Mouse (Mus musculus) embryonic facial prominence, embryonic 10.5 days (tissue): Measurements from ENCODE around the gene Peli2. TPM values are rescaled to one million over a fixed set of nuclear protein-coding genes. Genes with fewer than 3 reads are reported as not detected.

ENCODE experiments used
- DNase-seq: peaks from one replicate; pipeline ENCODE4 v3.0.0-alpha.2; 2017; ENCODE audit warnings: low spot score
- H3K27ac ChIP-seq: fragments of 300-500 bp; sonication (generic); replicated peaks from 2 replicates; pipeline ENCODE4 v1.5.1; 2016; ENCODE audit warnings: mild to moderate bottlenecking
- H3K27me3 ChIP-seq: fragments of 300-500 bp; sonication (generic); replicated peaks from 2 replicates; pipeline ENCODE4 v1.6.1; 2016; ENCODE audit warnings: low read depth, mild to moderate bottlenecking; ENCODE audit not compliant: poor library complexity, severe bottlenecking
- H3K36me3 ChIP-seq: fragments of 300-500 bp; sonication (generic); replicated peaks from 2 replicates; pipeline ENCODE4 v1.6.1; 2016; ENCODE audit warnings: mild to moderate bottlenecking, moderate library complexity
- H3K4me1 ChIP-seq: fragments of 300-500 bp; sonication (generic); 2 replicates; pipeline ENCODE4 v1.6.1; 2016
- H3K4me3 ChIP-seq: fragments of 300-500 bp; sonication (generic); 2 replicates; pipeline ENCODE4 v1.5.1; 2016; ENCODE audit warnings: mild to moderate bottlenecking, moderate library complexity
- H3K9me3 ChIP-seq: fragments of 300-500 bp; sonication (generic); 2 replicates; pipeline ENCODE4 v1.6.1; 2016; ENCODE audit warnings: mild to moderate bottlenecking
- WGBS: fragments of 180-500 bp; shearing (Covaris S2); methylation state at CpG from one replicate; pipeline ENCODE4 v1.1.7; 2016; 5-methylcytosine and 5-hydroxymethylcytosine counted together
- polyA plus RNA-seq: library from polyadenylated mRNA; unstranded; fragments of >200 nt; fragmentation: Nextera tagmentation; extraction: Ambion mirVana; gene quantifications from 2 replicates; pipeline ENCODE4 v1.2.1, GENCODE M21; 2016

Peli2 gene
- polyA plus RNA-seq, 1 experiment from 2014 or later = 8.0 TPM

DNA sequence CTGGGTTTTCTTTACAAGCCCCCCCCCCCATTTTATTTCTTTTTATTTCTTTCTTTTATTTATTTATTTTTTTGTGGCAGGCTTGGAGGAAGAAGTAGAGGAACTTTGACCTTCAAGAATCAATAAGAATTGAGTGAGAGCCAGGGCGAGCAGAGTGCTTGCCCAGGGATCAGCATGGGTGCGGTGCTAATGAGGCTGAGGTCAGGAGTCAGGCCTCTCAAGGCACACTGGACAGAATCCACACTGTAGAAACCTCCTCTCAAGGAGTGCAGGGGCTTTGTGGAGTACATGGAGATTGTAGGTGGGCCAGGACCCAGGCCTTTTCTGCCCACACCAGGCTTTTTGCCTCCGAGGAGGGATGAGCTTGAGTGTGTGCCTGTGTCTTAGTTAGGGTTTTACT lies 38.8 kb downstream of the Peli2 start:
- H3K4me3 ChIP-seq = no peak overlapping the region
- no peak for DNase-seq
- peaks cover 19% of the 10 kb centered on the region for H3K36me3 ChIP-seq
- peaks cover 50% of the 10 kb centered on the region for H3K4me1 ChIP-seq
- 45% methylated on average over 3 of the region's 3 CpGs for WGBS
- H3K27me3 ChIP-seq = no peaks in the 10 kb centered on the region
- 0 out of 2 replicates have a peak, but pooled peaks cover 9% of the 10 kb centered on the region for H3K9me3 ChIP-seq
- H3K27ac ChIP-seq = no peak overlapping the region

DNA sequence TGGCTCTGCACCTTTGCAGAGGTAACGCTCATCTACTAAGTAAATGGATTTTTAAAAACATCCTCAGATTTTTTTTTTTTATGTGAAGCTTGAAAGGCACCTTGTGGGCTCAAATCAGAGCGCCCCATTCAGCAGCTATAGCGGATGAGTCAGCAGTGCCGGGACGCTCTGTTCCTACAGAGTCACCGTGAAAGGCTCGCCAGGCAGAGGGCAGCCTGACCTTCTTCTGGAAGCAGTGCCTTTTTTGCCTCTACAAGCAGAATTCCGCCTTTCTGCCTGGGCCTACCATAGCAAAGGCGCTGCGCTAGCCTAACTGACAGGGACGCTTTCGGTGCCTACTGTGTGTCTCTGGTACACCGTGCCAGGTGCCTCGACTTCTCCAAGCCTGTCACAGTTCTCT lies 41.8 kb downstream of the Peli2 start:
- no peak for DNase-seq
- WGBS = 90% methylated on average over 14 of the region's 14 CpGs
- Histone ChIP-seq H3K9me3 (0 out of 2 replicates have a peak, but pooled peaks cover 9% of the 10 kb centered on the region), H3K36me3 (peaks cover 19% of the 10 kb centered on the region), H3K4me1 (peaks cover 48% of the 10 kb centered on the region), H3K4me3 (no peak overlapping the region), H3K27me3 (no peaks in the 10 kb centered on the region), H3K27ac (no peak overlapping the region)

DNA sequence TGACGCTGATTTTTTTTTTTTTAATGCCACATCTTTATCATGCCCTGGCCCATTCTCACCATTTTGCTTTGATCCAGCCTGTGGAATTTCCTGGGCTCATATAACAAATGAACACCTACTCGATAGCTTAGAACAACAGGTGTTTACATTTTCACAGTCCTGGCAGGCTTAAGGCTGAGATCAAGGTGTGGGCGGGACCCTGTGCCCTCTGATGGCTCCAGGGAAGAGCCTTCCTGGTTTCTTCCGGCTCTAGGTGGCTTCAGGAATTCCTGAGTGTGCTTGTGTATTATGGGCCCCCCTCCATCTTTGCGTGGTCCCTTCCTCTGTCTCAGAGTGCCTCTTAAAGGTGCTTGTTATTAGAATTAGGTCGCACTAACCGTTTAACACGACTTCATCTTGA lies 44.3 kb downstream of the Peli2 start:
- whole genome bisulfite sequencing = 61% methylated on average over 8 of the region's 8 CpGs
- Histone ChIP-seq H3K27ac (no peak overlapping the region; the same call in 1 of the 2 replicates), H3K4me1 (peaks cover 39% of the 10 kb centered on the region), H3K27me3 (no peaks in the 10 kb centered on the region), H3K36me3 (peaks cover 23% of the 10 kb centered on the region), H3K4me3 (no peak overlapping the region), H3K9me3 (0 out of 2 replicates have a peak, but pooled peaks cover 9% of the 10 kb centered on the region)
- no peak for DNase-seq

DNA sequence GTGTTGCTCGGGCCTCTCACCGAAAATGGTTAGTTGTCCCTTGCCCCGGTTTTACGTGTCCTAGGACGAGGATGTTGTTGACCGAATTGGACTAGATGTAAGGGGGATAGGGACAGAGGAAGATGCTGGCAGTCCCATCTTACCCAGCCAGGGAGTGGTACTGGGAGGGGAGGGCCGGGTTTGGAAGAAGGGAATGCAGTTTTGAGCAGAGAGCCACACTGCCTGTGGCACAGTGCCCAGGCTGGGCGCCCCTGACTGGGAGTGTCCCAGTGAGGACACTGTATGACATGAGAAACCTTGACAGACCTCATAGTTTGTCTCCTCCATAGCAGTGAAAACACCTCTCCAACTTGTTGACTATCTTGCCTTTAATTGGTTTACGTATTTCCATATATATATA lies 45.8 kb downstream of the Peli2 start:
- DNase-seq = no peak
- Histone ChIP-seq H3K36me3 (peaks cover 8% of the 10 kb centered on the region; the same call in 1 of the 2 replicates), H3K4me1 (peaks cover 46% of the 10 kb centered on the region), H3K27me3 (no peaks in the 10 kb centered on the region), H3K9me3 (no peaks in the 10 kb centered on the region), H3K27ac (no peak overlapping the region), H3K4me3 (no peak overlapping the region)
- WGBS = 90% methylated on average over 9 of the region's 9 CpGs

DNA sequence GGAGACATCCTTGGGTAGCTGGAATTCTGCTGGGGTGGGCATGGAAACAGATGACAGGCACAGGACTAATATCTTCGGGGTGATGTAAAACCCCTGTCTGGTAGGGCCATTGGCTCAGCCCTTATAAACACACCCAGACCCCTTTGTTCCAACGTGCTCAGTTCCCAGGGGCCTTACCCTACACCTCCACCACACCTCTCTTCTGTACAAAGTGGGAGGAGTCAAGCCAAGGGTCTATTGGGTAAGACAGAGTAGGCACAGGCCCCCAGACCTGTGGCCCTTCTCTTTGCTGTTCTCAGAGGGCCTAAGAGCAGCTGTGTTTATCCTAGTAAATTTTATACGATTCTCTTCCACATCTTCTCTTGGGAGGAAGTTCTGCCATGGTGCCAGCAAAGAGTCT lies 46.4 kb downstream of the Peli2 start:
- Histone ChIP-seq H3K4me3 (no peak overlapping the region), H3K36me3 (peaks cover 4% of the 10 kb centered on the region; the same call in 1 of the 2 replicates), H3K9me3 (no peaks in the 10 kb centered on the region), H3K4me1 (peaks cover 51% of the 10 kb centered on the region), H3K27ac (no peak overlapping the region), H3K27me3 (no peaks in the 10 kb centered on the region)
- no peak for DNase-seq
- WGBS = 62% methylated on average over 3 of the region's 3 CpGs

DNA sequence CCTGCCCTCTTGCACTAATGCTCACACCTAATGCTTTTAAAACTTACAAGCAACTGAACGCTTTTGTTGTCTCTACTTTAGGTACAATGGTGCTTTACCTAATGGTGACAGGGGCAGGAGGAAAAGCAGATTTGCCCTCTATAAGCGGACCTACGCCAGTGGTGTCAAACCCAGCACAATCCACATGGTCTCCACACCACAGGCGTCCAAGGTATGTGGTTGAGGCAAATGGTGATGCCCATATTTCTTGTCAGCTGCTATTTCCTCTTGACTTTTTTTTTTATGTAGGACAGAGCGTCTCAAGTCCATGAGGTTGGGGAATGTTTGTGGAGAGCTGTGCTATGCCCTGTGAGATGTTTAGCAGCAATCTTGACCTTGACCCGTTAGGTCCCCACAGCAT lies 47.5 kb downstream of the Peli2 start:
- peaks cover 4% of the 10 kb centered on the region; the same call in 1 of the 2 replicates for H3K36me3 ChIP-seq
- no peak overlapping the region for H3K27ac ChIP-seq
- DNase-seq = no peak
- no peak overlapping the region for H3K4me3 ChIP-seq
- H3K4me1 ChIP-seq = peaks cover 52% of the 10 kb centered on the region
- 83% methylated on average over 6 of the region's 6 CpGs for WGBS
- H3K9me3 ChIP-seq = no peaks in the 10 kb centered on the region
- no peaks in the 10 kb centered on the region for H3K27me3 ChIP-seq

DNA sequence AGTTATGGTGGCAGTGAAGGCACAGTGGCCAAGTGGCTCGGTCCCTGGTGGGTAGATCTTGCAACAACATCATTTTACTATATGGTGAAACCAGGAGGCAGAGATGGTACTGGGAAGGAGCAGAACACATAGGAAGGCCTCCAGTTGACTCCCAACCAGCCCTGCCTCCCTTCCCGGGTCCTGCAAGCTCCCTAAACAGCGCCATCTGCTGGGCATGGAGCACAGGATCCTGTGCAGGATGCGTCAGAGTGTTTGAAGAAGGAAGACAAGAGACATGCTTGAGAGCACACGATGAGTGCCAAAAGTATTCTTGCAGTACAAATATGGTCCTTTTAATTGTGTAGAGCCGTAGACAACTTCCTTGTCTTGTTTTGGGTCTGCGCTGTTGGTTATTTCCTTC lies 49.3 kb downstream of the Peli2 start:
- no peak overlapping the region for H3K27ac ChIP-seq
- 56% methylated on average over 7 of the region's 7 CpGs for WGBS
- H3K9me3 ChIP-seq = no peaks in the 10 kb centered on the region
- DNase-seq = peak; percentile 76
- H3K27me3 ChIP-seq = no peaks in the 10 kb centered on the region
- H3K4me3 ChIP-seq = no peak overlapping the region
- peaks cover 34% of the 10 kb centered on the region for H3K4me1 ChIP-seq
- peaks cover 4% of the 10 kb centered on the region; the same call in 1 of the 2 replicates for H3K36me3 ChIP-seq

DNA sequence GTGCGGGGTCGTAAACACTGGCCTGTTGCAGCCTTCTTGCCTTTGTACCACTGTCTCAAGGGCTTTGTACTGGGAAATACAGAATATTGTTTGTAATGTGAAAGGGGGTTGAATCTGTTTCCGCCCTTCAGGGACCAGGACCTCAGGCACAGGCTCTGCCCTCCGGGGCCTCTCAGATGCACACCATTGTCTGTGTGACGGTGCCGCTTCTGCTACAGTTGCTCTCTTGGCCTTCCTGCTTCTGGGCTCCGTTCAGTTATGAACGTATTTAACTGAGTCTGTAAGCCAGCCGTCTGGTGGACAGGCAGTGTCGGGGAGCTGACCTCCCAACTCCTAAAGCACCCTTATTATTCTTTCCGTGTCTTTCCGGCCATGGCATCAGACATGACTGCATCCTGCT lies 50.6 kb downstream of the Peli2 start:
- no peaks in the 10 kb centered on the region for H3K9me3 ChIP-seq
- H3K36me3 ChIP-seq = peaks cover 4% of the 10 kb centered on the region; the same call in 1 of the 2 replicates
- peaks cover 25% of the 10 kb centered on the region for H3K4me1 ChIP-seq
- peak overlapping the region; percentile 59; the same call in 1 of the 2 replicates for H3K27ac ChIP-seq
- no peak for DNase-seq
- no peaks in the 10 kb centered on the region for H3K27me3 ChIP-seq
- WGBS = 51% methylated on average over 12 of the region's 12 CpGs
- no peak overlapping the region for H3K4me3 ChIP-seq

DNA sequence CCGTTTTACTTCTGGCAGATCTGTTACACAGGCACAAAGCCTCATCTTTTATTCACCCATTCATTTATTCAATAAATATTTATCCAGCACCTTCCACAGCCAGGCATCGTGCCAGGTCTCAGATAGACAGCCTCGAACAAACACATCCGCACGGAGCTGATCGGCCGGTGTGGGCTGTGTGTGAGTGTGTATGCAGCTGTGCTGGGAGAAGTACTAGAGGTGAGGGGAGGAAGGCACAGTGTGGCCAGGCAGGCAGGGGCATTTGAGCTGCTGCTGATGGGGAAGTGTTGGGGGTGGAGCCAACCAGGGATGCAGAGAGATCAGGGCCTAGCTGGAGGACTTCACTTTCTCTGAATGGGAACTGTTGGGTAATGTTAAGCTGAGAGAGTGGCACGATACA lies 51.4 kb downstream of the Peli2 start:
- peaks cover 4% of the 10 kb centered on the region; the same call in 1 of the 2 replicates for H3K36me3 ChIP-seq
- no peaks in the 10 kb centered on the region for H3K27me3 ChIP-seq
- no peaks in the 10 kb centered on the region for H3K9me3 ChIP-seq
- H3K4me1 ChIP-seq = peaks cover 26% of the 10 kb centered on the region
- DNase-seq = no peak
- H3K27ac ChIP-seq = no peak overlapping the region
- 66% methylated on average over 8 of the region's 8 CpGs for WGBS
- H3K4me3 ChIP-seq = no peak overlapping the region

DNA sequence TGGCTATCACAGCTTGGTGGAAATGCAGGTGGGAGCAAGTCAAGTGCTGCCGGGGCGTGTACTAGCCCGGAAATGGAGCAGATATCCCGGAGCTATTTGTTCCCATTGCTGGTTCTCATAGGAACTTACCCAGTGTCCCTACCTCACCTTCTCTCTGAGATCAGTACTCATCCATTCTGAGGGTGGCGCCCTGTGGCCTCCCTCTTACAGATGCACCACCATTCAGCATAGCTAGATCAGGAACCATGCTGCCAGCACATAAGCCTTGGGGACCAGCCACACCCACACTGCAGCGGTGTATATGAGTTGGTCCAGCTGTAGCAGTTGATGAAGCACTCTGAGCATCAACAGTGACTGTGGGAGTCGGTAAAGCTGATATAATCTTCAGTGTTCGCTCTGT lies 52.3 kb downstream of the Peli2 start:
- DNase-seq = no peak
- no peaks in the 10 kb centered on the region for H3K9me3 ChIP-seq
- peaks cover 4% of the 10 kb centered on the region; the same call in 1 of the 2 replicates for H3K36me3 ChIP-seq
- H3K4me3 ChIP-seq = no peak overlapping the region
- H3K27ac ChIP-seq = no peak overlapping the region
- peaks cover 31% of the 10 kb centered on the region for H3K4me1 ChIP-seq
- H3K27me3 ChIP-seq = no peaks in the 10 kb centered on the region
- 90% methylated on average over 8 of the region's 8 CpGs for WGBS

DNA sequence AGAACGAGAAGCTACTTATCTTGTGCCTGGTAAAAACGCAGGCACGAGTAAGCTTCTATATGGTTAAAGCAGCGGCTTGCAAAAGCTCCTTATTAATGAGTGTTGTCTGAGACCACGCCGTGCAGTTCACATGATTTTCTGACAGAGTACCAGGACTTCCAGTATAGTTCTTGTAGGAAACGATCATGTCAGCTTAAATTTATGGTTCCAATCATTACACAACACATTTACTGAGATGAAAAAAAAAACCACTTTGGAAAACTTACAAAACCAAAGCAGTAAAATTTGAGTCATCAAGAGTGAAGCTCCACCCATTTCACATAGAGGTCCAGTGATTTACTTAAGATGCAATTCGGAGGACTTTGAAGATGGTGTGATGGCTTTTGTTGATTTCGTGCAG lies 53.2 kb downstream of the Peli2 start:
- Histone ChIP-seq H3K9me3 (no peaks in the 10 kb centered on the region), H3K36me3 (peaks cover 3% of the 10 kb centered on the region; the same call in 1 of the 2 replicates), H3K27me3 (no peaks in the 10 kb centered on the region), H3K4me3 (no peak overlapping the region), H3K27ac (no peak overlapping the region), H3K4me1 (peaks cover 27% of the 10 kb centered on the region)
- no peak for DNase-seq
- WGBS = 90% methylated on average over 9 of the region's 9 CpGs

DNA sequence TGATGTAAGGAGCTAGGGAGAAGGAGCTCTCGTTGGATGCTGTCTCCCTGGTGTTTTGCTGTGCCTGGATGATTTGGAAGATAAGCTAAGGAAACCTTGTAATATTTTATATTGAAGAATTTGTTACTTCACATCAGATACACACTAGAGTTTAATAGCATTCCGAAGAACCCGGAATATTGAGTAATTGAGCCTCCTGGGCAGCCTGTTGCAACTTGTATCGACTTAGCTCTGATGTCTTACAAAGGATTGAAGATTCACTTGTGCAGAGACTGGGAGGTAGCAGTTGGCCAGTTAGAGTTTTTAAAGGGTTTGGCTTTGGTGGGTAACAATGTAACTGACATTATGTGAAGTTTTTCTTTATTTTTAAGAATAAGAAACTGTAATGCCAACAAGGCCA lies 53.7 kb downstream of the Peli2 start:
- no peak overlapping the region for H3K27ac ChIP-seq
- peaks cover 27% of the 10 kb centered on the region for H3K4me1 ChIP-seq
- H3K4me3 ChIP-seq = no peak overlapping the region
- no peak for DNase-seq
- peaks cover under 1% of the 10 kb centered on the region; the same call in 1 of the 2 replicates for H3K36me3 ChIP-seq
- no peaks in the 10 kb centered on the region for H3K27me3 ChIP-seq
- no peaks in the 10 kb centered on the region for H3K9me3 ChIP-seq
- 92% methylated on average over 4 of the region's 4 CpGs for WGBS

DNA sequence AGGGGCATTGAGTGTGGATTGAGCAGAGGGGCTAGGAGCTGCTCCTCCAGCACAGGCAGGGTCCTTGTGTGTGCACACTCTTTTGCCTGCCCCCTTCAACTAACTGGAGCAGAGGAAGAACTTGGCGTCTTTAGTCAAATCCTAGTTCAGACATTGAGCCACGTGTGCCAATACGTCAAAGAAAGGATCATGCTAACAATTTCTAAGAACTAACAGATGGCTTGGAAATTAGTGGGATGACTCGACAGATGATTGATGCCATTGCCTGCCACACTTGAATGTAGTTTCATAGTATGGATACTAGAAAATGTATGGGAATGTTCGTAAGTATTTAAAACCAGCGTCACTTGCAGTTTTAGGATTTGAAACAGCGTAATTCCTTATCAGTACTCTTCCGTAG lies 54.5 kb downstream of the Peli2 start:
- no peaks in the 10 kb centered on the region for H3K9me3 ChIP-seq
- peaks cover 5% of the 10 kb centered on the region for H3K36me3 ChIP-seq
- no peak overlapping the region for H3K27ac ChIP-seq
- no peak for DNase-seq
- WGBS = 86% methylated on average over 8 of the region's 8 CpGs
- H3K27me3 ChIP-seq = no peaks in the 10 kb centered on the region
- no peak overlapping the region for H3K4me3 ChIP-seq
- peaks cover 27% of the 10 kb centered on the region for H3K4me1 ChIP-seq
